9 mouse cellular contexts compared by ENCODE assay signal in genomic region chr3:153689793-153690291, GRCm38 (mm10). TPM values are rescaled to one million over a fixed set of nuclear protein-coding genes. Genes with fewer than 3 reads are reported as not detected.
DNase-seq lines count a peak whose midpoint lies in the region; ATAC-seq and TF ChIP-seq lines count a peak whose summit lies in the region.
"Had no signal": no experiment of that assay in that cellular context is flagged by ENCODE, and none has a peak within 500 bp of the region (broad histone marks: within the 10 kb centered on the region; RNA-seq: fewer than 3 reads in every experiment).

No protein-coding gene starts in this region.

- no peaks in the 10 kb centered on the region for H3K9me3 ChIP-seq in embryonic facial prominence, embryonic 10.5 days
- no peaks in the 10 kb centered on the region for H3K9me3 ChIP-seq in lung, embryonic 16.5 days (ENCODE audit: control insufficient read depth, low read length)

- TF ChIP-seq CTCF in gastrocnemius, adult 2 months (IDR thresholded peaks at IDR 0.05) = no peak

- intact Hi-C loops in gastrocnemius, adult 2 months (cut with DNase I) = no loop called here

- peak overlapping the region; percentile 21; the same call in 1 of the 2 replicates for H3K27ac ChIP-seq in gastrocnemius, adult 2 months
- peak overlapping the region; percentile 79 for H3K27ac ChIP-seq in embryonic facial prominence, embryonic 10.5 days (replicated peaks)
- peak overlapping the region; percentile 59 for H3K27ac ChIP-seq in lung, embryonic 16.5 days (ENCODE audit: low read length)

- peaks cover under 1% of the 10 kb centered on the region for H3K36me3 ChIP-seq in embryonic facial prominence, embryonic 10.5 days (replicated peaks)
- H3K36me3 ChIP-seq in lung, embryonic 16.5 days (ENCODE audit: control insufficient read depth, insufficient read depth, low read length) = no peaks in the 10 kb centered on the region

- DNase-seq in gastrocnemius, adult 2 months = no peak
- no peak for DNase-seq in gastrocnemius, adult 18-20 months (ENCODE audit: low spot score)
- no peak for DNase-seq in embryonic facial prominence, embryonic 10.5 days (ENCODE audit: low spot score)
- peak; percentile 61 for DNase-seq in kidney, adult 18-20 months
- DNase-seq in cerebellum, postnatal 25 days = no peak
- DNase-seq in urinary bladder, postnatal 10 days (ENCODE audit: low spot score) = no peak

- H3K9ac ChIP-seq in lung, embryonic 16.5 days (ENCODE audit: low read length) = no peak overlapping the region

- no peaks in the 10 kb centered on the region for H3K27me3 ChIP-seq in embryonic facial prominence, embryonic 10.5 days (replicated peaks; ENCODE audit: low read depth, poor library complexity, severe bottlenecking)
- H3K27me3 ChIP-seq in lung, embryonic 16.5 days (ENCODE audit: control insufficient read depth, insufficient read depth, low read depth, low read length) = no peaks in the 10 kb centered on the region

- peak overlapping the region; percentile 34 for H3K4me2 ChIP-seq in lung, embryonic 16.5 days (ENCODE audit: low read depth, low read length)

- peaks cover 59% of the 10 kb centered on the region for H3K4me1 ChIP-seq in embryonic facial prominence, embryonic 10.5 days
- peaks cover 21% of the 10 kb centered on the region for H3K4me1 ChIP-seq in lung, embryonic 16.5 days (replicated peaks; ENCODE audit: control insufficient read depth, insufficient read depth, low read length)

- ATAC-seq in lung, embryonic 16.5 days (ENCODE audit: low read depth) = peak; percentile 89
- no peak for ATAC-seq in CD4-positive, CD25-positive, alpha-beta regulatory T cell, adult 4 months

- peak overlapping the region; percentile 24 for H3K4me3 ChIP-seq in gastrocnemius, adult 2 months
- no peak overlapping the region for H3K4me3 ChIP-seq in embryonic facial prominence, embryonic 10.5 days
- no peak overlapping the region for H3K4me3 ChIP-seq in lung, embryonic 16.5 days (ENCODE audit: low read length)

- WGBS in embryonic facial prominence, embryonic 10.5 days = 65% methylated on average over 11 of the region's 11 CpGs
- 41% methylated on average over 11 of the region's 11 CpGs for WGBS in lung, embryonic 16.5 days

RNA-seq across cellular contexts. Expression of gene St6galnac3, which starts 35.1 kb away (rescaled TPM):
- 1 to 10 TPM; 1.3 to 2.6 TPM for total RNA-seq in gastrocnemius, adult 2 months (2021)
- 1 to 10 TPM; 1.5 to 2.9 TPM for total RNA-seq in gastrocnemius, adult 18-20 months (2021)
- polyA plus RNA-seq in embryonic facial prominence, embryonic 10.5 days (2016; fragmentation: Nextera tagmentation; extraction: Ambion mirVana) = 54.1 and 55.1 TPM in 2 replicates
- polyA plus RNA-seq in lung, embryonic 16.5 days (2015; fragmentation: Nextera tagmentation; extraction: Ambion mirVana) = 28.4 and 33.8 TPM in 2 replicates
- polyA plus RNA-seq in CD4-positive, CD25-positive, alpha-beta regulatory T cell, adult 4 months (2017; shearing (Covaris generic)) = 10 to 100 TPM; 44.8 to 46.3 TPM
- polyA plus RNA-seq: C2C12 had no signal

Comparison
In these comparisons a context has a peak if more than half of its experiments do, and no peak if none do; other contexts are left out.
1. H3K27ac ChIP-seq: peak in every context shown above with its lines; median percentile 79 in embryonic facial prominence, embryonic 10.5 days; 59 in lung, embryonic 16.5 days; 21 in gastrocnemius, adult 2 months.